7 mouse cellular contexts compared by ENCODE assay signal in the genomic region with DNA sequence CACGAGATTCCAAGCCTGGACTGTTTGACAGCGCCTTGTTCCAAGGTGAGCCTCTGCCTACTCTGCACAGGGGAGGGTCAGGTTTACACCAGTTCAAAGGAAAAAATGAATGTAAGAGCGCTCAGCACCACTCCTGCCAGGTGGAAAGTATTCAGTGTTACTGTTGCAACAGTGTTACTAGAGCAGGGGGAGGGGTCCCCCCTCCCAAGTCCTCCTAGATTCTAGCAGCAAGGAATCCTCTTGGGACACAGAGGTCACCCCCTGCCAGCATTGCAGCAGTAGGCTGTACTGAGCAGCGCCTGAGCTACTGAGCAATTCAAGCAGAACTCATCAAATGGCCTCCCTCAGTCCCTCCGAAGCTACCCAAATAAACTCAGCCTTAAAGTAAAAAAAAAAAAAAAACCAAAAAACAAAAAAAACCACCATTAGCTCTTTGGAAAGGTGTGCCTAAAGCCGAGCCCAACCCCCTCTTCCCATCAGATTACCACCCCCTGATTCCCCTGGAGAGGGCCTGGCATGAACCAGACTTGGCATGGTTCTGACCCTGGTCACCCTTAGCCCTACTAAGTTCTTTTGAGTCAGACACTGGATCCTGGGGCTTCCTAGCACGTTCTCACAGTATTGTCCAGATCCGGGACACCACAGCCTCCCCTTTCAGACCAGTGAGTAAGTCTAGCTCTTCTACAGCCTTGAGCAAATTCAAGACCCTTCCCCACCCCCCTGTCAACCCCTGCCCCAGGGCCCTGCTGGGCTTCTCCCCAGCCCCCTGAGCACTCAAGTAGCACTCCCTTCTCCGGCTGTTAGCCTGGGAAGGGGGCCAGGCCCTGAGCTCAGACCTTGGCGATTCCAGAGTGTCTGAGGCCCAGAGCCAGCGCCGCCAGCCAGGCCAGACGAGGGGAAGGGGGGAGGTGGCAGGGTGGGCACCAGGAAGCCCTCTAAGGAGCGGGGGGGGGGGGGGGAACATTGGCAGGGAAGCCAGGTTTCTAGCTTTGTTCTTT. TPM values are rescaled to one million over a fixed set of nuclear protein-coding genes. Genes with fewer than 3 reads are reported as not detected.
DNase-seq lines count a peak whose midpoint lies in the region; ATAC-seq and TF ChIP-seq lines count a peak whose summit lies in the region.

TSS of gene Ltbp3 (plus strand) at position 585 of the 998 bp plus-strand sequence.

- peak within 1 kb of the TSS; percentile 94 for H3K27ac ChIP-seq in intestine, embryonic 15.5 days
- peak within 1 kb of the TSS; percentile 95 for H3K27ac ChIP-seq in limb, embryonic 12.5 days

- H3K9ac ChIP-seq in intestine, embryonic 15.5 days: peak within 1 kb of the TSS; percentile 85
- peak within 1 kb of the TSS; percentile 92 for H3K9ac ChIP-seq in limb, embryonic 12.5 days (replicated peaks)

- no peak for TF ChIP-seq POLR2A in myocyte (IDR thresholded peaks at IDR 0.05; ENCODE audit: insufficient read length, low read depth)

- peaks cover 19% of the 10 kb centered on the region for H3K79me2 ChIP-seq in myocyte (ENCODE audit: control insufficient read depth, insufficient read depth)

- peaks cover 8% of the 10 kb centered on the region for H3K27me3 ChIP-seq in intestine, embryonic 15.5 days (replicated peaks)
- H3K27me3 ChIP-seq in limb, embryonic 12.5 days: peaks cover 55% of the 10 kb centered on the region
- H3K27me3 ChIP-seq in myocyte (ENCODE audit: control insufficient read depth, insufficient read depth, insufficient read length): peaks cover 9% of the 10 kb centered on the region

- H3K4me3 ChIP-seq in intestine, embryonic 15.5 days (replicated peaks): peak within 1 kb of the TSS; percentile 62
- peak within 1 kb of the TSS; percentile 73 for H3K4me3 ChIP-seq in limb, embryonic 12.5 days (replicated peaks)
- peak within 1 kb of the TSS; percentile 76 for H3K4me3 ChIP-seq in myocyte

- no peaks in the 10 kb centered on the region for H3K9me3 ChIP-seq in intestine, embryonic 15.5 days
- no peaks in the 10 kb centered on the region for H3K9me3 ChIP-seq in limb, embryonic 12.5 days

- no peaks in the 10 kb centered on the region for H3K36me3 ChIP-seq in intestine, embryonic 15.5 days
- H3K36me3 ChIP-seq in limb, embryonic 12.5 days: no peaks in the 10 kb centered on the region
- no peaks in the 10 kb centered on the region for H3K36me3 ChIP-seq in myocyte (ENCODE audit: control insufficient read depth, insufficient read depth)

- WGBS in intestine, embryonic 15.5 days: 37% methylated on average over 12 of the region's 14 CpGs
- WGBS in limb, embryonic 12.5 days: 17% methylated on average over 14 of the region's 14 CpGs

- H3K4me2 ChIP-seq in intestine, embryonic 15.5 days (replicated peaks): peak within 1 kb of the TSS; percentile 96
- H3K4me2 ChIP-seq in limb, embryonic 12.5 days: peak within 1 kb of the TSS; percentile 96
- H3K4me2 ChIP-seq in myocyte (ENCODE audit: low read depth): peak within 1 kb of the TSS; percentile 91

- DNase-seq in adrenal gland, adult 8-10 months: no peak
- DNase-seq in cerebellum, adult 8-10 months: peak; percentile 71
- DNase-seq in gastrocnemius, postnatal 36 days: peak; percentile 80 to 87
- DNase-seq in natural killer cell, adult 2 months (ENCODE audit: low spot score in 2 of 2): no peak

- H3ac ChIP-seq in myocyte (ENCODE audit: control insufficient read depth, insufficient read length): peak within 1 kb of the TSS; percentile 50

- ATAC-seq in intestine, embryonic 15.5 days: peak; percentile 42; the same call in 1 of the 2 replicates
- ATAC-seq in limb, embryonic 12.5 days (ENCODE audit: insufficient number of reproducible peaks, insufficient read depth, low FRiP score, low TSS enrichment, low read depth): no peak

- H3K4me1 ChIP-seq in intestine, embryonic 15.5 days (replicated peaks): peaks cover 33% of the 10 kb centered on the region
- H3K4me1 ChIP-seq in limb, embryonic 12.5 days (replicated peaks): peaks cover 37% of the 10 kb centered on the region

- intact Hi-C loops in gastrocnemius, postnatal 36 days (cut with DNase I): no loop called here

TF ChIP-seq in myocyte, 11 proteins besides CTCF, POLR2A, EP300 and RAD21:
- TF ChIP-seq POLR2AphosphoS2 (IDR thresholded peaks at IDR 0.05; ENCODE audit: insufficient read length, low read depth) (no peak), MYOG (IDR thresholded peaks at IDR 0.05; ENCODE audit: control insufficient read depth in 1 of 3, insufficient read depth in 1 of 3, insufficient read length in 2 of 3, low read depth in 2 of 3) (peak in 1 of 3 experiments; percentile 16)

RNA-seq across cellular contexts. Expression of gene Ltbp3, which starts in this region (rescaled TPM):
- total RNA-seq in adrenal gland, adult 8-10 months (2022): 100 to 1,000 TPM; 254 to 451 (median 353) TPM
- 10 to 100 TPM; 43.4 to 44.2 TPM for total RNA-seq in gastrocnemius, postnatal 36 days (2021)
- 20.7 and 21.7 TPM in 2 replicates for polyA plus RNA-seq in intestine, embryonic 15.5 days (2015; fragmentation: Nextera tagmentation; extraction: Ambion mirVana)
- 17.0 and 30.3 TPM in 2 replicates for polyA plus RNA-seq in limb, embryonic 12.5 days (2016; fragmentation: Nextera tagmentation; extraction: Ambion mirVana)
- 100 TPM for polyA plus RNA-seq in myocyte (2012; fragmentation: generic; extraction: Trizol)

Comparison
In these comparisons a context has a peak if more than half of its experiments do, and no peak if none do; other contexts are left out.
1. RNA of gene Ltbp3 (total RNA-seq): 254 to 451 TPM in adrenal gland, adult 8-10 months; 43.4 to 44.2 TPM in gastrocnemius, postnatal 36 days; every median in the first group is over 4 times any median in the second.
2. DNase-seq: peak in cerebellum, adult 8-10 months (single experiment) and gastrocnemius, postnatal 36 days (2 of 2); none in adrenal gland, adult 8-10 months (single experiment) and natural killer cell, adult 2 months (0 of 2).
3. Peak in every context shown above with its lines, with median percentiles within 50 percentile points of each other: H3K4me2 ChIP-seq and H3K4me3 ChIP-seq.